Mouse (Mus musculus) C2C12 (cell line): Measurements from ENCODE around the gene Arhgap21.

Experiments used
- CEBPB ChIP-seq: IDR thresholded peaks from one replicate; pipeline ENCODE4 v1.6.1; 2011; ENCODE audit warnings: low read depth, mild to moderate bottlenecking, control low read depth, moderate library complexity
- CTCF ChIP-seq: IDR thresholded peaks from one replicate; pipeline ENCODE4 v1.5.1; 2011; ENCODE audit not compliant: control insufficient read depth, insufficient read depth, insufficient read length
- FOSL1 ChIP-seq: IDR thresholded peaks from one replicate; pipeline ENCODE4 v1.8.0; 2011; ENCODE audit warnings: mild to moderate bottlenecking, low read length; ENCODE audit not compliant: poor library complexity, insufficient read depth, severe bottlenecking
- MAX ChIP-seq: IDR thresholded peaks from one replicate; pipeline ENCODE4 v1.6.1; 2011; ENCODE audit warnings: mild to moderate bottlenecking, control low read depth
- MYOD1 ChIP-seq: IDR thresholded peaks from one replicate; pipeline ENCODE4 v1.6.1; 2011; ENCODE audit warnings: low read depth; ENCODE audit not compliant: control insufficient read depth, insufficient read length
- MYOG ChIP-seq: IDR thresholded peaks from one replicate; pipeline ENCODE4 v1.6.1; 2011; ENCODE audit not compliant: control insufficient read depth, insufficient read length; ENCODE audit errors: extremely low read depth
- USF1 ChIP-seq: IDR thresholded peaks from one replicate; pipeline ENCODE4 v1.6.1; 2011; ENCODE audit warnings: low read depth, mild to moderate bottlenecking, control low read depth, moderate library complexity

DNA sequence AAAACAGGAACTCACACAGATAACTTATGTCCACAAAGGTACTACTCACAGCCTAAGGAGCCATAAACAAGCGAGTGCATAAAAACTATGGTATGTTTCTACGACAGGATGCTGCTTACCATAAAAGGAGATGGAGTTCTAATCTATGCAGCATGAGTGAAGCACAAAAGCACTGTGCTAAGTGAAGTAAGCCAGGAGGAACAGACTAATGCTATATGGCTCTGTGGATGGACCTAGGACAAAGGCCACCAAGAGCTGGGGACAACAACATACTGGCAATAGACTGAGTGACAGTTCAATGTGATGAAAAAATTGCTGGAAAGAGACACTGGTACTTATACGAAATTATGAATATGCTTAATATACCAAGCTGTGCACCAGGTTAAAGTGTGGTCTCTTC, 19.5 kb downstream of the Arhgap21 start:
- TF ChIP-seq MAX: no peak
- no peak for TF ChIP-seq USF1
- no peak for TF ChIP-seq CTCF
- no peak for TF ChIP-seq FOSL1
- no peak for TF ChIP-seq MYOD1
- TF ChIP-seq MYOG: no peak
- TF ChIP-seq CEBPB: no peak
